Mouse (Mus musculus): ENCODE measurements at regions not wholly inside any gene's neighbourhood (a gene's known extent, or its start where the extent isn't known, plus 50 kb on each side); places are given as distances from the start of the nearest gene placed in this dataset.

- Histone ChIP-seq H3K27me3 (ENCODE audit: control insufficient read depth, insufficient read depth, low read length) (no peaks in the 10 kb centered on the region), H3K9ac (ENCODE audit: low read length) (no peak overlapping the region), H3K4me3 (ENCODE audit: low read depth, low read length) (no peak overlapping the region), H3K4me1 (replicated peaks; ENCODE audit: control insufficient read depth, insufficient read depth) (no peaks in the 10 kb centered on the region), H3K27ac (replicated peaks) (no peak overlapping the region), H3K9me3 (ENCODE audit: control insufficient read depth, low read length) (no peaks in the 10 kb centered on the region), H3K4me2 (replicated peaks; ENCODE audit: low read depth) (no peak overlapping the region), H3K36me3 (ENCODE audit: control insufficient read depth, insufficient read depth, low read length) (no peaks in the 10 kb centered on the region)
- TF ChIP-seq EP300 (optimal IDR thresholded peaks at IDR 0.05) (no peak), CTCF (IDR thresholded peaks at IDR 0.05; ENCODE audit: low read depth) (no peak)
- DNase-seq (ENCODE audit: low spot score) (no peak), ATAC-seq (ENCODE audit: low FRiP score, low TSS enrichment) (no peak)
- 88% methylated on average over 8 of the region's 8 CpGs for WGBS
These were observed 357.8 kb upstream of the Mmadhc start for GRCm38 (mm10) chr2:50654221-50654952.

GRCm38 (mm10) chr2:50653121-50653615, 356.6 kb upstream of the Mmadhc start:
- 78% methylated on average over 3 of the region's 3 CpGs for WGBS
- ATAC-seq (ENCODE audit: low FRiP score, low TSS enrichment): no peak

GRCm38 (mm10) chr2:50649656-50650055, 353.1 kb upstream of the Mmadhc start:
- Histone ChIP-seq H3K9ac (ENCODE audit: low read length) (no peak overlapping the region), H3K36me3 (ENCODE audit: control insufficient read depth, insufficient read depth, low read length) (no peaks in the 10 kb centered on the region), H3K4me3 (ENCODE audit: low read depth, low read length) (no peak overlapping the region), H3K4me2 (replicated peaks; ENCODE audit: low read depth) (no peak overlapping the region), H3K27ac (replicated peaks) (no peak overlapping the region), H3K27me3 (ENCODE audit: control insufficient read depth, insufficient read depth, low read length) (no peaks in the 10 kb centered on the region), H3K9me3 (ENCODE audit: control insufficient read depth, low read length) (no peaks in the 10 kb centered on the region), H3K4me1 (replicated peaks; ENCODE audit: control insufficient read depth, insufficient read depth) (no peaks in the 10 kb centered on the region)
- TF ChIP-seq EP300 (optimal IDR thresholded peaks at IDR 0.05) (no peak), CTCF (IDR thresholded peaks at IDR 0.05; ENCODE audit: low read depth) (no peak)
- ATAC-seq (ENCODE audit: low FRiP score, low TSS enrichment) (no peak), DNase-seq (ENCODE audit: low spot score) (no peak)
- 35% methylated on average over 3 of the region's 3 CpGs for WGBS

More at GRCm38 (mm10) chr2:50653121-50653615, 356.6 kb upstream of the Mmadhc start:
- Histone ChIP-seq H3K27me3 (ENCODE audit: control insufficient read depth, insufficient read depth, low read length) (no peaks in the 10 kb centered on the region), H3K36me3 (ENCODE audit: control insufficient read depth, insufficient read depth, low read length) (no peaks in the 10 kb centered on the region), H3K27ac (replicated peaks) (no peak overlapping the region), H3K4me3 (ENCODE audit: low read depth, low read length) (no peak overlapping the region), H3K4me2 (replicated peaks; ENCODE audit: low read depth) (no peak overlapping the region), H3K4me1 (replicated peaks; ENCODE audit: control insufficient read depth, insufficient read depth) (no peaks in the 10 kb centered on the region), H3K9ac (ENCODE audit: low read length) (no peak overlapping the region), H3K9me3 (ENCODE audit: control insufficient read depth, low read length) (no peaks in the 10 kb centered on the region)
- TF ChIP-seq CTCF (IDR thresholded peaks at IDR 0.05; ENCODE audit: low read depth): no peak
- no peak for TF ChIP-seq EP300 (optimal IDR thresholded peaks at IDR 0.05)
- DNase-seq (ENCODE audit: low spot score): no peak

DNA sequence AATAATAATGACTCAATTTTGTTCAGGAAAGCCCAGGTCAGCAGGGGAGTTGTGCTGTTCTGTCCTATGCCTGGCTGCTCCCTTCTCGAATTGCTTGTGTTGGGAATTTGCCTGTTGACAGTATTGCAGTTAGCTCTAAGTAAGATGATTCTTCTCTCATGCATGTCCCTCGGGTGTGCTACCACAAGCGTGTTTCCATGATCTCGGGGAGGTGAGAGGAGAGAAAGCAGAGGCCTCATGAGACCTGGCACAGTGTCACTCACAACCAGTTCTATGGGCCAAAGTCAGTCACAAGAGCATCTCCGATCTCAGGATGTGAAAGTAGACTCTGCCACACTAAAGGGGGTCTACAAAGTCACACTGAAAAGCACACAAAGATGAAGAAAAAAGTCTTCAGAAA, 346.6 kb upstream of the Mmadhc start:
- H3K27me3 ChIP-seq (ENCODE audit: control insufficient read depth, insufficient read depth, low read length): no peaks in the 10 kb centered on the region
- no peaks in the 10 kb centered on the region for H3K36me3 ChIP-seq (ENCODE audit: control insufficient read depth, insufficient read depth, low read length)
- no peak overlapping the region for H3K27ac ChIP-seq (replicated peaks)
- TF ChIP-seq EP300 (optimal IDR thresholded peaks at IDR 0.05) (no peak), CTCF (IDR thresholded peaks at IDR 0.05; ENCODE audit: low read depth) (no peak)
- no peak for ATAC-seq (ENCODE audit: low FRiP score, low TSS enrichment)
- H3K9ac ChIP-seq (ENCODE audit: low read length): no peak overlapping the region
- DNase-seq (ENCODE audit: low spot score): no peak
- H3K4me2 ChIP-seq (replicated peaks; ENCODE audit: low read depth): no peak overlapping the region
- no peaks in the 10 kb centered on the region for H3K9me3 ChIP-seq (ENCODE audit: control insufficient read depth, low read length)
- no peaks in the 10 kb centered on the region for H3K4me1 ChIP-seq (replicated peaks; ENCODE audit: control insufficient read depth, insufficient read depth)
- WGBS: 82% methylated on average over 5 of the region's 5 CpGs
- no peak overlapping the region for H3K4me3 ChIP-seq (ENCODE audit: low read depth, low read length)

DNA sequence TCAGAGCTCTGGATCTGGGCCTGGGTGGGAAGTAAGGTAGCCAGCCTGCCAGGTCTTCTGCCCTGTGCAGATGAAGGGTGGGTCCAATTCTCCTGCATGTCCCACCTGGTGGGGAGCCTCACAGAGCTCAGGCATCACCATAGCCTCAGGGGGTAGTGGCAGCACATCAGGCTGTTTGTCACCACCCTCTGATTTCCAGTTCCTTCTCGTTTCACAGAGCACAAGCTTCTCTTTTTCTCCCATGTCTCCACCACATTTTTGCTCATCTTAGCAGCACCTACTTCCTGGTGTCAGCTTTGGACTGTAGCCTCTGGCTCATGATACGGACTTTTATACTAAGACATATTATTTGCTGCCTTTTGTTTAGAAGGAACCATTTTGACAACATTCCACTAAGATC, 345.6 kb upstream of the Mmadhc start:
- no peak overlapping the region for H3K4me3 ChIP-seq (ENCODE audit: low read depth, low read length)
- no peak for TF ChIP-seq EP300 (optimal IDR thresholded peaks at IDR 0.05)
- TF ChIP-seq CTCF (IDR thresholded peaks at IDR 0.05; ENCODE audit: low read depth): no peak
- no peaks in the 10 kb centered on the region for H3K9me3 ChIP-seq (ENCODE audit: control insufficient read depth, low read length)
- H3K9ac ChIP-seq (ENCODE audit: low read length): no peak overlapping the region
- 57% methylated on average over 2 of the region's 2 CpGs for WGBS
- no peaks in the 10 kb centered on the region for H3K4me1 ChIP-seq (replicated peaks; ENCODE audit: control insufficient read depth, insufficient read depth)
- no peak for DNase-seq (ENCODE audit: low spot score)
- no peaks in the 10 kb centered on the region for H3K36me3 ChIP-seq (ENCODE audit: control insufficient read depth, insufficient read depth, low read length)
- H3K27ac ChIP-seq (replicated peaks): no peak overlapping the region
- H3K4me2 ChIP-seq (replicated peaks; ENCODE audit: low read depth): no peak overlapping the region
- H3K27me3 ChIP-seq (ENCODE audit: control insufficient read depth, insufficient read depth, low read length): no peaks in the 10 kb centered on the region
- no peak for ATAC-seq (ENCODE audit: low FRiP score, low TSS enrichment)

GRCm38 (mm10) chr2:50635896-50636295, 339.3 kb upstream of the Mmadhc start:
- TF ChIP-seq CTCF (IDR thresholded peaks at IDR 0.05; ENCODE audit: low read depth): no peak
- TF ChIP-seq EP300 (optimal IDR thresholded peaks at IDR 0.05): no peak
- H3K4me3 ChIP-seq (ENCODE audit: low read depth, low read length): no peak overlapping the region
- H3K36me3 ChIP-seq (ENCODE audit: control insufficient read depth, insufficient read depth, low read length): no peaks in the 10 kb centered on the region
- WGBS: 61% methylated on average over 2 of the region's 2 CpGs
- no peaks in the 10 kb centered on the region for H3K9me3 ChIP-seq (ENCODE audit: control insufficient read depth, low read length)
- no peak overlapping the region for H3K27ac ChIP-seq (replicated peaks)
- ATAC-seq (ENCODE audit: low FRiP score, low TSS enrichment) (no peak), DNase-seq (ENCODE audit: low spot score) (no peak)
- H3K27me3 ChIP-seq (ENCODE audit: control insufficient read depth, insufficient read depth, low read length): no peaks in the 10 kb centered on the region
- no peak overlapping the region for H3K4me2 ChIP-seq (replicated peaks; ENCODE audit: low read depth)
- H3K9ac ChIP-seq (ENCODE audit: low read length): no peak overlapping the region
- H3K4me1 ChIP-seq (replicated peaks; ENCODE audit: control insufficient read depth, insufficient read depth): no peaks in the 10 kb centered on the region
